Mouse (Mus musculus) cerebellum, adult 8-10 months (tissue): ENCODE results near the gene Exoc3l2.

Experiments used
- DNase-seq: peaks from one replicate; pipeline ENCODE4 v3.0.0; 2022

Gene Exoc3l2

GRCm38 (mm10) chr7:19524420-19525104 is 61.4 kb downstream of the Exoc3l2 start:
- DNase-seq = no peak

GRCm38 (mm10) chr7:19525105-19525481 is 62.0 kb downstream of the Exoc3l2 start:
- no peak for DNase-seq

- no peak for DNase-seq
These were observed 67.9 kb downstream of the Exoc3l2 start for GRCm38 (mm10) chr7:19531077-19531476.

- no peak for DNase-seq
These were observed 69.1 kb downstream of the Exoc3l2 start for GRCm38 (mm10) chr7:19532240-19532639.

GRCm38 (mm10) chr7:19534676-19535075 is 71.5 kb downstream of the Exoc3l2 start:
- DNase-seq = no peak

- DNase-seq = no peak
These were observed 77.8 kb downstream of the Exoc3l2 start for GRCm38 (mm10) chr7:19540771-19541566.

DNA sequence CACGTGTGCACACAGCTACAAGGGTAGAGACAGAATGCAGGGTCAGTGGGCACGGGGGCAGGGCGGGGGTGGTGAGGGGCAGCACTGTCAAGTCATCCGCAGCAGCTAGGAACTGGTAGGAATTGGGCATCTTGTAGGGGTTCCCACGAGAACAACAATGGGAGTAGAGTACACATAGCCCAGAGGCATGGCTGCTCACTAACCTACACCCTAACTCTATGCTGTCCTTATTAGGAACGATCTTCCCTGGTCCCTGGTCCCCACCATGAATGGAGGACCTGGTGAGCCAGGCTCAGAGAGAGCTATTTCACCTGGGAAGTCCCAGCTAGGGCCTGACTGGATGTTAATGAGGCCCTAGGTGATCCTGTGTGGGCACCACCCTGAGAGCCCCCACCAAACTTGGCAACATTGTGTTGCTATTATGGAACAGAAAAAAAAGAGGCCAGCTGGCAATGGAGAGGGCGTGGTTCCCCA is 78.6 kb downstream of the Exoc3l2 start:
- no peak for DNase-seq

DNA sequence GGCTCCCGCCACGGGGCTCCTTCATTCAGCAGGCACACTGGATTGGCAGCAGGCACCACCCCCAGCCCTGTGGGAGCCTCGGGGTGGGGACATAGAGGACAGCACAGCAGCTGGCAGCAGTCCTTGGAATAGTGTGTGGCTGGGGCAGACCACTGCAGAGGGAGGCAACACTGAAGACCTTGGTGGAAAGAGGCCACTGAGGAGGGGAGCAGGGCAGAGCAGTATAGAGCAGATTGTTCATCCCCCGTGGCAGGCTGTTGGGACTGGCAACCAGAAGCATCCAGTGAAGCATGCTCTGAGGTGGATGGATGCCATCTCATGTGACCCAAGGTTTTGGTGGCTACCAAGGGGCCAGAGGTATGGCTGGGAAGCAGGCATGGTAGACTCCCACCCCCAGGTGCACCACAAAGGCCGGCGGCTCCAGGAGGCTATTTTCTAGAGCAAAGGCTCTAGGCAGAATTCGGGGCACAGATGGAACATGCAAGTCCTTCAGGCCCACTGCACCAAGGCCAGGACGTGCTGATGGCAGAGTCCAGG is 79.1 kb downstream of the Exoc3l2 start:
- peak; percentile 52 for DNase-seq

DNA sequence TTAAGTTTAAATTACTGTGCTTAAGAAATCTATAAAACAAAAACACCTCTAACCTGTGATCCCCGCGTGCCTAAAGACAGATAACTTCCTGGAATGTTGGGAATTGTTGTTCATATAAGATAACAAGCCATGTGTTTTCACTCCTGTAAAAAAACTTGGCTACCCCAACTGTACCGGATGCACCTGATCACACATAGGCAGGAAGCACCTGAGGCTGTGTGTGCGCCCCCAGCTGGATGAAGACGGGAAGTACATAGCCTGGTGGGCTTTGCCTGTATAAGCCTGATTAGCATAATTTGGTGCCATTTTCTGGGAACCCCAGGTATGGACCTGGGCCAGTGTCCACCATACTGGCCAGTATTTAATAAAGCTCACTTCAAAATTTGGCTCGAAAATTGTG is 80.5 kb downstream of the Exoc3l2 start:
- DNase-seq = no peak

DNA sequence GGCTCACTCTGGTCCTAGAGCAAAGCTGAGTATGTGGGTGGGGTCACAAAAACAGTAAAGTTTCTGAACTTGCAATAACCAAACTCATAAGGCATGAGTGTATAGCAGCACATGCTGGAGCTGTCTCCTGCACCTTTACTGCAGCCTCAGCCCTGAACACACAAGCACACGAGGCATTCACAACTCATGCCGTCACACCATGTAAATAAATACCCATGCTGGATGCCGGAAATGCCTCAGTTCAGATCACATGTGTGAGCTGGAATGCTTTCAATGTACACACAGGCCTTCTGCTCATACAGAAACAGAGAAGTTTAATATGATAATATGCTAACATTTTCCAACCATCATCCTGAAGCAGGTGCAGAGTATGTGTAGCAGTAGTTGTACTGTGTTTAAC is 82.9 kb downstream of the Exoc3l2 start:
- DNase-seq = no peak
